ENCODE assay signal across 23 mouse cellular contexts in the genomic region with DNA sequence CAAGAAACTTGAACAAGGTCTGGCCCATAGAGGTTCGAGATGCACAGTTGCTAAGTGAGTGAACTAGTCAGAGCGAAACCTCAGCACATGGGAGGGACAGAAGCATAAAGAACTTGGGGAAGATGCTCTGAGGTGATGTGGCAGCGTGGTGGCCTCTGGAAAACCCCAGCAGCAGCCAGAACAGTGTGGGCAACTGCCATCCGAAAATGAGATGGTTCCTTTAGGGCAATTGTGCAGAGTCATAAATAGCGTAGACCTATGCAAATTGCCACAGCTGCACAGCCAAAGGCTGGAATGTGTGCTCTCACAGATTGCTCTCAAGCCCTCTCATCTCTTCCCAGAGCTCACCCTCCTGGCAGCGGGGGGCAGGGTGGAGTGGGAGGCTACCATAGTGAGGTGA.
DNase-seq lines count a peak whose midpoint lies in the region; ATAC-seq lines count a peak whose summit lies in the region.
"Had no signal": no experiment of that assay in that cellular context is flagged by ENCODE, and none has a peak within 500 bp of the region (broad histone marks: within the 10 kb centered on the region; RNA-seq: fewer than 3 reads in every experiment).

No protein-coding gene starts in this region.

- no peak overlapping the region for H3K4me2 ChIP-seq in embryonic facial prominence, embryonic 13.5 days
- H3K4me2 ChIP-seq: hindbrain, embryonic 12.5 days; limb, embryonic 15.5 days; liver, embryonic 15.5 days; midbrain, embryonic 13.5 days; neural tube, embryonic 12.5 days had no signal

- H3K27me3 ChIP-seq in embryonic facial prominence, embryonic 13.5 days: no peaks in the 10 kb centered on the region
- H3K27me3 ChIP-seq in embryonic facial prominence, embryonic 10.5 days (replicated peaks; ENCODE audit: low read depth, poor library complexity, severe bottlenecking): no peaks in the 10 kb centered on the region
- H3K27me3 ChIP-seq: hindbrain, embryonic 12.5 days; limb, embryonic 15.5 days; liver, embryonic 15.5 days; midbrain, embryonic 13.5 days; neural tube, embryonic 12.5 days had no signal

- H3K4me1 ChIP-seq in embryonic facial prominence, embryonic 13.5 days: peaks cover 44% of the 10 kb centered on the region
- H3K4me1 ChIP-seq in embryonic facial prominence, embryonic 10.5 days: peaks cover 21% of the 10 kb centered on the region
- H3K4me1 ChIP-seq: hindbrain, embryonic 12.5 days; liver, embryonic 15.5 days; midbrain, embryonic 13.5 days; neural tube, embryonic 12.5 days had no signal

- no peaks in the 10 kb centered on the region for H3K9me3 ChIP-seq in embryonic facial prominence, embryonic 13.5 days
- no peaks in the 10 kb centered on the region for H3K9me3 ChIP-seq in embryonic facial prominence, embryonic 10.5 days
- H3K9me3 ChIP-seq: heart, embryonic 10.5 days; hindbrain, embryonic 12.5 days; limb, embryonic 15.5 days; liver, embryonic 15.5 days; midbrain, embryonic 13.5 days; neural tube, embryonic 12.5 days had no signal

- DNase-seq in embryonic facial prominence, embryonic 10.5 days (ENCODE audit: low spot score): no peak
- peak; percentile 61 for DNase-seq in CD4-positive, CD25-positive, alpha-beta regulatory T cell, adult 2 months (ENCODE audit: low read depth, low spot score)
- peak; percentile 7 for DNase-seq in forelimb bud, embryonic 11.5 days (ENCODE audit: low read depth, low spot score)
- peak; percentile 13 for DNase-seq in mesoderm, embryonic 11.5 days (ENCODE audit: low read depth, low spot score)
- DNase-seq in spleen, postnatal 4 days (ENCODE audit: low spot score in 2 of 2): no peak
- no peak for DNase-seq in cerebellum, adult 18-20 months
- DNase-seq: adrenal gland, postnatal 10 days; cerebellum, adult 9-10 months; gastrocnemius, postnatal 36 days; kidney, adult 18-20 months; left cerebral cortex, postnatal 4 days; right cerebral cortex, postnatal 25 days; thymus, adult 2 months had no signal

- no peak overlapping the region for H3K9ac ChIP-seq in embryonic facial prominence, embryonic 13.5 days
- H3K9ac ChIP-seq: hindbrain, embryonic 12.5 days; limb, embryonic 15.5 days; liver, embryonic 15.5 days; midbrain, embryonic 13.5 days; neural tube, embryonic 12.5 days had no signal

- peak overlapping the region; percentile 28; the same call in 1 of the 2 replicates for H3K27ac ChIP-seq in embryonic facial prominence, embryonic 13.5 days
- no peak overlapping the region for H3K27ac ChIP-seq in embryonic facial prominence, embryonic 10.5 days (replicated peaks)
- H3K27ac ChIP-seq: heart, embryonic 10.5 days; hindbrain, embryonic 12.5 days; limb, embryonic 15.5 days; liver, embryonic 15.5 days; macrophage; midbrain, embryonic 13.5 days; neural tube, embryonic 12.5 days; stomach, postnatal 0 days had no signal

- WGBS in embryonic facial prominence, embryonic 13.5 days: 53% methylated on average over 6 of the region's 6 CpGs
- WGBS in embryonic facial prominence, embryonic 10.5 days: 75% methylated on average over 6 of the region's 6 CpGs

- ATAC-seq in embryonic facial prominence, embryonic 13.5 days (ENCODE audit: insufficient number of reproducible peaks, insufficient read depth, low FRiP score, low TSS enrichment, low read depth): no peak
- ATAC-seq in cerebellum, adult (ENCODE audit: insufficient number of reproducible peaks, low FRiP score, low TSS enrichment): no peak
- ATAC-seq: midbrain, embryonic 13.5 days had no signal

- H3K4me3 ChIP-seq in embryonic facial prominence, embryonic 13.5 days: no peak overlapping the region
- H3K4me3 ChIP-seq in embryonic facial prominence, embryonic 10.5 days: no peak overlapping the region
- H3K4me3 ChIP-seq: heart, embryonic 10.5 days; hindbrain, embryonic 12.5 days; limb, embryonic 15.5 days; liver, embryonic 15.5 days; midbrain, embryonic 13.5 days; neural tube, embryonic 12.5 days had no signal

- H3K36me3 ChIP-seq in embryonic facial prominence, embryonic 13.5 days: no peaks in the 10 kb centered on the region
- no peaks in the 10 kb centered on the region for H3K36me3 ChIP-seq in embryonic facial prominence, embryonic 10.5 days (replicated peaks)
- H3K36me3 ChIP-seq: heart, embryonic 10.5 days; hindbrain, embryonic 12.5 days; limb, embryonic 15.5 days; liver, embryonic 15.5 days; midbrain, embryonic 13.5 days; neural tube, embryonic 12.5 days had no signal

Comparison
In these comparisons a context has a peak if more than half of its experiments do, and no peak if none do; other contexts are left out.
1. DNase-seq: peak in CD4-positive, CD25-positive, alpha-beta regulatory T cell, adult 2 months (single experiment), forelimb bud, embryonic 11.5 days (single experiment) and mesoderm, embryonic 11.5 days (single experiment); none in embryonic facial prominence, embryonic 10.5 days (single experiment), spleen, postnatal 4 days (0 of 2) and cerebellum, adult 18-20 months (0 of 2).